Mouse (Mus musculus) ES-E14 (cell line): ENCODE measurements at regions not wholly inside any gene's neighbourhood (a gene's known extent, or its start where the extent isn't known, plus 50 kb on each side); places are given as distances from the start of the nearest gene placed in this dataset.

ENCODE experiments used
- DNase-seq: peaks from one replicate; pipeline ENCODE4 v3.0.0-alpha.2; 2013; ENCODE audit warnings: low read depth, low spot score
- H3K27ac ChIP-seq: 2 replicates; pipeline ENCODE4 v1.5.1; 2012; ENCODE audit warnings: low read depth, mild to moderate bottlenecking, low read length, moderate library complexity, mixed read lengths; ENCODE audit not compliant: poor library complexity, insufficient read depth, severe bottlenecking
- H3K36me3 ChIP-seq: 2 replicates; pipeline ENCODE4 v1.6.1; 2012; ENCODE audit warnings: mild to moderate bottlenecking, low read length, moderate library complexity, mixed read lengths; ENCODE audit not compliant: control insufficient read depth, poor library complexity, insufficient read depth, severe bottlenecking
- H3K4me1 ChIP-seq, 2 experiments: fragments of 150-350 bp in 1 of 2; sonication (generic) in 1 of 2; 2 replicates each; pipeline ENCODE4 v1.6.1; 2012; ENCODE audit warnings: low read length in 2 of 2, mild to moderate bottlenecking in 1 of 2, mixed read lengths in 1 of 2; ENCODE audit not compliant: control insufficient read depth in 2 of 2, insufficient read depth in 2 of 2, poor library complexity in 1 of 2
- H3K4me3 ChIP-seq, 2 experiments: fragments of 150-350 bp in 1 of 2; sonication (generic) in 1 of 2; 2 replicates each; pipeline ENCODE4 v1.5.1; 2012; ENCODE audit warnings: low read length in 2 of 2, low read depth in 1 of 2, mild to moderate bottlenecking in 1 of 2, mixed read lengths in 1 of 2; ENCODE audit not compliant: insufficient read depth in 1 of 2, poor library complexity in 1 of 2, severe bottlenecking in 1 of 2
- H3K9ac ChIP-seq: 2 replicates; pipeline ENCODE4 v1.6.1; 2012; ENCODE audit warnings: low read depth, mild to moderate bottlenecking, low read length, mixed read lengths; ENCODE audit not compliant: poor library complexity, insufficient read depth, severe bottlenecking
- H3K9me3 ChIP-seq: fragments of 150-350 bp; sonication (generic); 2 replicates; pipeline ENCODE4 v1.6.1; 2012; ENCODE audit warnings: low read depth, mild to moderate bottlenecking, low read length; ENCODE audit not compliant: control insufficient read depth, insufficient read depth
- CHD2 ChIP-seq: IDR thresholded peaks from 2 replicates; pipeline ENCODE4 v1.6.1; 2014; ENCODE audit warnings: mild to moderate bottlenecking, low read depth, low read length, inconsistent platforms
- HCFC1 ChIP-seq: IDR thresholded peaks from 2 replicates; pipeline ENCODE4 v1.6.1; 2012; ENCODE audit warnings: low read length, inconsistent platforms, borderline replicate concordance; ENCODE audit not compliant: insufficient read depth
- MAFK ChIP-seq: IDR thresholded peaks from 2 replicates; pipeline ENCODE4 v1.6.1; 2014; ENCODE audit warnings: mild to moderate bottlenecking, low read depth, low read length, inconsistent platforms; ENCODE audit not compliant: insufficient read depth
- ZC3H11A ChIP-seq: IDR thresholded peaks from 2 replicates; pipeline ENCODE4 v1.6.1; 2012; ENCODE audit warnings: low read depth, mild to moderate bottlenecking, inconsistent platforms, low read length, borderline replicate concordance
- ZNF384 ChIP-seq: IDR thresholded peaks from 2 replicates; pipeline ENCODE4 v1.6.1; 2012; ENCODE audit warnings: low read depth, low read length, inconsistent platforms
- in situ Hi-C, 2 experiments: fragments of 600-800 bp; cut with MboI; formaldehyde crosslinking; loops; one replicate each; pipeline ENCODE4 v1.15.1; 2025; ENCODE audit warnings: low sequenced_read_pairs in 2 of 2, inconsistent platforms in 1 of 2; ENCODE audit not compliant: unreplicated experiment in 2 of 2

- Histone ChIP-seq H3K9me3 (no peaks in the 10 kb centered on the region), H3K27ac (no peak overlapping the region), H3K4me3 (no peak overlapping the region), H3K4me1 (peaks cover 0 to 8% of the 10 kb centered on the region in 2 experiments; a peak in 1 of 4 replicates), H3K36me3 (no peaks in the 10 kb centered on the region), H3K9ac (no peak overlapping the region)
- DNase-seq: peak; percentile 20
- TF ChIP-seq ZC3H11A: no peak
- TF ChIP-seq ZNF384: no peak
- no peak for TF ChIP-seq HCFC1
- TF ChIP-seq MAFK: no peak
- no peak for TF ChIP-seq CHD2
- in situ Hi-C loops: no loop called here
Measured at GRCm38 (mm10) chr7:118042914-118043313, 73.1 kb downstream of the Rps15a start.

DNA sequence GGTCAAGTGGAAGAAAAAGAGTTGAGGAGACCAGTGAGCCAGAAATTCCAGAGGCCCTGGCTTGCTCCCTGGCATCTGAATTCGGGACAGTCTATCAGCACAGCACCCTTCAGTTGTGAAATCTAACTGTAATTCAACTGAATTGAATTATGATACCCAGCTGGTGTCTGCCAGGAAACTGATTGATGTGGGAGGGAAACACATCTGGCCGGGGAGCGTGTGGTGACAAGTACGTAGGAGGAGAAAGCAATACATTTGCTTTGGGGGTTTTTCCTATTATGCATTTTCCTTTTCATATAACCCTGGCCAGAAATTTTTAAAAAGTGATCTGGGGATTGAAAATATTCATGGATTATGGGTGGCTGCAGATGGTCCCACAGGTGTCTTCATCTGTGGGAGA is 76.1 kb downstream of the Rps15a start:
- TF ChIP-seq MAFK: no peak
- no peak for TF ChIP-seq CHD2
- no peak for TF ChIP-seq HCFC1
- TF ChIP-seq ZC3H11A: no peak
- no peak for TF ChIP-seq ZNF384
- DNase-seq: no peak
- in situ Hi-C loops: no loop called here

DNA sequence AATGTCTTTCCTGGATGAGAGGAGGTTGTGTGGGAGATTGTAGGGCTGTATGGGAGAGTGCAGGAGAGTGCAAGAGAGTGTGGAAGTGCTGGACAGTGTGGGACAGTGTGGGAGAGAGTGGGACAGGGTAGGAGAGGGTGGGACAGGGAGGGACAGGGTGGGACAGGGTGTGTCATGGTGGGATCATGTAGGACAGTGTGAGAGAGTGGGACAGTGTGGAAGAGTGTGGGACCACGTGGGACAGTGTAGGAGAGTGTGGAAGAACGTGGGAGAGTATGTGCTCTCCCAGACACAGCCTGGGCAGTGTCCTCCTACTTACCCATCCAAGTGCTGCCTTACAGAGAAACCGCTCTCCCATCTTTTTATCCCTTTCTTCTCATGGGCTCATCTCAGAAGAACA is 78.9 kb downstream of the Rps15a start:
- DNase-seq: no peak
- TF ChIP-seq ZNF384 (no peak), CHD2 (no peak), MAFK (no peak), HCFC1 (no peak), ZC3H11A (no peak)
- Histone ChIP-seq H3K36me3 (no peaks in the 10 kb centered on the region), H3K9me3 (no peaks in the 10 kb centered on the region), H3K4me1 (no peaks in the 10 kb centered on the region), H3K27ac (no peak overlapping the region), H3K9ac (no peak overlapping the region), H3K4me3 (no peak overlapping the region)
- in situ Hi-C loops: no loop called here

More for the DNA sequence above, 76.1 kb downstream of the Rps15a start:
- no peak overlapping the region for H3K27ac ChIP-seq
- H3K4me3 ChIP-seq: no peak overlapping the region
- H3K4me1 ChIP-seq: peaks cover 0 to 8% of the 10 kb centered on the region in 2 experiments; a peak in 1 of 4 replicates
- no peak overlapping the region for H3K9ac ChIP-seq
- no peaks in the 10 kb centered on the region for H3K9me3 ChIP-seq
- no peaks in the 10 kb centered on the region for H3K36me3 ChIP-seq

- Histone ChIP-seq H3K4me3 (no peak overlapping the region), H3K4me1 (no peaks in the 10 kb centered on the region), H3K36me3 (no peaks in the 10 kb centered on the region), H3K9ac (no peak overlapping the region), H3K9me3 (no peaks in the 10 kb centered on the region), H3K27ac (no peak overlapping the region)
- TF ChIP-seq CHD2: no peak
- no peak for TF ChIP-seq ZNF384
- TF ChIP-seq ZC3H11A: no peak
- TF ChIP-seq MAFK: no peak
- TF ChIP-seq HCFC1: no peak
- DNase-seq: no peak
- in situ Hi-C loops: no loop called here
Measured at GRCm38 (mm10) chr7:118026106-118026526, 89.9 kb downstream of the Rps15a start.

- DNase-seq: no peak
- Histone ChIP-seq H3K4me1 (no peaks in the 10 kb centered on the region), H3K36me3 (no peaks in the 10 kb centered on the region), H3K9me3 (no peaks in the 10 kb centered on the region), H3K27ac (no peak overlapping the region), H3K9ac (no peak overlapping the region), H3K4me3 (no peak overlapping the region)
- TF ChIP-seq ZNF384 (no peak), ZC3H11A (no peak), MAFK (no peak), HCFC1 (no peak)
- in situ Hi-C loops: no loop called here
Measured at GRCm38 (mm10) chr7:118004620-118005019, 111.4 kb downstream of the Rps15a start.
